Mouse (Mus musculus) MEL (cell line): ENCODE data around the gene Nlrp6. TPM values are rescaled to one million over a fixed set of nuclear protein-coding genes. Genes with fewer than 3 reads are reported as not detected.

Experiments used
- DNase-seq: peaks from one replicate; pipeline ENCODE4 v3.0.0; 2011; ENCODE audit warnings: low read depth, low spot score
- H3K27ac ChIP-seq: 2 replicates; pipeline ENCODE4 v1.5.1; 2012; ENCODE audit warnings: low read depth, mild to moderate bottlenecking, control low read depth, low read length, moderate library complexity; ENCODE audit not compliant: control insufficient read depth
- H3K27me3 ChIP-seq, 2 experiments: fragments of 150-350 bp in 1 of 2; sonication (generic) in 1 of 2; 2 replicates each; pipeline ENCODE4 v1.6.1; 2012; ENCODE audit warnings: low read length in 2 of 2, mild to moderate bottlenecking in 2 of 2, improper control_type of control experiment in 1 of 2, moderate library complexity in 1 of 2; ENCODE audit not compliant: insufficient read depth in 2 of 2, control insufficient read depth in 1 of 2
- H3K36me3 ChIP-seq, 2 experiments: 2 replicates each; pipeline ENCODE4 v1.6.1; 2012 to 2014; ENCODE audit warnings: low read length in 2 of 2, improper control_type of control experiment in 1 of 2, inconsistent platforms in 1 of 2, mild to moderate bottlenecking in 1 of 2; ENCODE audit not compliant: insufficient read depth in 2 of 2, control insufficient read depth in 1 of 2
- H3K4me1 ChIP-seq, 2 experiments: fragments of 150-350 bp in 1 of 2; sonication (generic) in 1 of 2; 2 replicates each; pipeline ENCODE4 v1.6.1; 2012; ENCODE audit warnings: low read length in 2 of 2, improper control_type of control experiment in 1 of 2, mild to moderate bottlenecking in 1 of 2; ENCODE audit not compliant: insufficient read depth in 2 of 2, control insufficient read depth in 1 of 2
- H3K4me3 ChIP-seq, 2 experiments: fragments of 150-350 bp in 1 of 2; sonication (generic) in 1 of 2; 2 replicates each; pipeline ENCODE4 v1.5.1; 2012; ENCODE audit warnings: low read depth in 2 of 2, low read length in 2 of 2, mild to moderate bottlenecking in 2 of 2, moderate library complexity in 2 of 2, control low read depth in 1 of 2, improper control_type of control experiment in 1 of 2; ENCODE audit not compliant: control insufficient read depth in 1 of 2, insufficient read depth in 1 of 2
- H3K79me2 ChIP-seq: 2 replicates; pipeline ENCODE4 v1.6.1; 2012; ENCODE audit warnings: mild to moderate bottlenecking, low read length, moderate library complexity; ENCODE audit not compliant: control insufficient read depth, poor library complexity, insufficient read depth
- H3K9ac ChIP-seq: 2 replicates; pipeline ENCODE4 v1.6.1; 2012; ENCODE audit warnings: low read depth, mild to moderate bottlenecking, control low read depth, low read length, moderate library complexity; ENCODE audit not compliant: control insufficient read depth, poor library complexity, severe bottlenecking
- H3K9me3 ChIP-seq: fragments of 150-350 bp; sonication (generic); replicated peaks from 2 replicates; pipeline ENCODE4 v1.6.1; 2012; ENCODE audit warnings: mild to moderate bottlenecking, low read length, improper control_type of control experiment, moderate library complexity; ENCODE audit not compliant: insufficient read depth
- BHLHE40 ChIP-seq: IDR thresholded peaks from 2 replicates; pipeline ENCODE4 v1.6.1; 2012; ENCODE audit warnings: low read depth, mild to moderate bottlenecking, inconsistent platforms, low read length, improper control_type of control experiment, borderline replicate concordance
- CHD1 ChIP-seq: IDR thresholded peaks from 2 replicates; pipeline ENCODE4 v1.6.1; 2012; ENCODE audit warnings: low read depth, mild to moderate bottlenecking, inconsistent platforms, low read length, improper control_type of control experiment
- CHD2 ChIP-seq: IDR thresholded peaks from 2 replicates; pipeline ENCODE4 v1.6.1; 2011; ENCODE audit warnings: low read length, improper control_type of control experiment
- CTCF ChIP-seq, 3 experiments: IDR thresholded peaks in 2 of 3; conservative IDR thresholded peaks in 1 of 3; 2 replicates each; pipeline ENCODE4 v1.5.1; 2011 to 2012; ENCODE audit warnings: low read length in 3 of 3, low read depth in 2 of 3, mild to moderate bottlenecking in 2 of 3, improper control_type of control experiment in 1 of 3, inconsistent platforms in 1 of 3, mixed read lengths in 1 of 3, moderate library complexity in 1 of 3; ENCODE audit not compliant: control insufficient read depth in 1 of 3, insufficient read depth in 1 of 3, poor library complexity in 1 of 3, severe bottlenecking in 1 of 3
- ELF1 ChIP-seq: IDR thresholded peaks from 2 replicates; pipeline ENCODE4 v1.6.1; 2014; ENCODE audit warnings: low read depth, mild to moderate bottlenecking, inconsistent platforms, low read length, improper control_type of control experiment, moderate library complexity
- GATA1 ChIP-seq: IDR thresholded peaks from 2 replicates; pipeline ENCODE4 v1.6.1; 2011; ENCODE audit warnings: low read depth, low read length, improper control_type of control experiment
- KAT2A ChIP-seq: conservative IDR thresholded peaks from 2 replicates; pipeline ENCODE4 v1.6.1; 2012; ENCODE audit warnings: low read depth, low read length, improper control_type of control experiment, inconsistent platforms
- MAFK ChIP-seq: IDR thresholded peaks from 2 replicates; pipeline ENCODE4 v1.6.1; 2011; ENCODE audit warnings: low read depth, mild to moderate bottlenecking, low read length, improper control_type of control experiment, borderline replicate concordance
- MAX ChIP-seq: IDR thresholded peaks from 2 replicates; pipeline ENCODE4 v1.6.1; 2011; ENCODE audit warnings: low read length, improper control_type of control experiment
- MXI1 ChIP-seq: IDR thresholded peaks from 2 replicates; pipeline ENCODE4 v1.6.1; 2011; ENCODE audit warnings: mild to moderate bottlenecking, low read depth, low read length, improper control_type of control experiment
- MYB ChIP-seq: IDR thresholded peaks from 2 replicates; pipeline ENCODE4 v1.6.1; 2011; ENCODE audit warnings: mild to moderate bottlenecking, low read depth, low read length, improper control_type of control experiment
- MYC ChIP-seq: IDR thresholded peaks from 2 replicates; pipeline ENCODE4 v1.6.1; 2011; ENCODE audit warnings: low read depth, mild to moderate bottlenecking, low read length, improper control_type of control experiment, moderate library complexity
- NELFE ChIP-seq: IDR thresholded peaks from 2 replicates; pipeline ENCODE4 v1.6.1; 2011; ENCODE audit warnings: low read depth, low read length, improper control_type of control experiment
- POLR2AphosphoS2 ChIP-seq: IDR thresholded peaks from 2 replicates; pipeline ENCODE4 v1.6.1; 2011; ENCODE audit warnings: low read length, improper control_type of control experiment
- POLR2AphosphoS5 ChIP-seq: IDR thresholded peaks from 2 replicates; pipeline ENCODE4 v1.6.1; 2012; ENCODE audit warnings: low read depth, borderline replicate concordance, mild to moderate bottlenecking, inconsistent platforms, low read length, moderate library complexity, mixed read lengths
- RAD21 ChIP-seq: IDR thresholded peaks from 2 replicates; pipeline ENCODE4 v1.6.1; 2011; ENCODE audit warnings: mild to moderate bottlenecking, low read depth, low read length, improper control_type of control experiment
- RCOR1 ChIP-seq: IDR thresholded peaks from 2 replicates; pipeline ENCODE4 v1.6.1; 2012; ENCODE audit warnings: low read depth, mild to moderate bottlenecking, inconsistent platforms, low read length, improper control_type of control experiment
- SIN3A ChIP-seq: IDR thresholded peaks from 2 replicates; pipeline ENCODE4 v1.6.1; 2012; ENCODE audit warnings: low read length, improper control_type of control experiment, inconsistent platforms
- SMC3 ChIP-seq: IDR thresholded peaks from 2 replicates; pipeline ENCODE4 v1.6.1; 2011; ENCODE audit warnings: low read depth, low read length, improper control_type of control experiment
- TCF12 ChIP-seq: IDR thresholded peaks from 2 replicates; pipeline ENCODE4 v1.6.1; 2014; ENCODE audit warnings: low read depth, mild to moderate bottlenecking, inconsistent platforms, low read length, improper control_type of control experiment, moderate library complexity
- UBTF ChIP-seq: IDR thresholded peaks from 2 replicates; pipeline ENCODE4 v1.6.1; 2012; ENCODE audit warnings: low read depth, mild to moderate bottlenecking, inconsistent platforms, low read length, improper control_type of control experiment, moderate library complexity, borderline replicate concordance; ENCODE audit not compliant: insufficient read depth
- USF1 ChIP-seq: IDR thresholded peaks from 2 replicates; pipeline ENCODE4 v1.6.1; 2014; ENCODE audit warnings: low read depth, mild to moderate bottlenecking, inconsistent platforms, low read length, improper control_type of control experiment, moderate library complexity
- ZMIZ1 ChIP-seq: IDR thresholded peaks from 2 replicates; pipeline ENCODE4 v1.6.1; 2012; ENCODE audit warnings: low read depth, mild to moderate bottlenecking, inconsistent platforms, low read length, improper control_type of control experiment, moderate library complexity
- polyA plus RNA-seq, 2 experiments: library from polyadenylated mRNA; stranded (reverse) in 1 of 2; unstranded in 1 of 2; fragments of >175 nt in 1 of 2; fragments of >200 nt in 1 of 2; gene quantifications; 2 replicates each; pipeline versions ENCODE4 v1.2.1 to v1.2.4; 2012; ENCODE audit warnings: low replicate concordance in 2 of 2, low read depth in 1 of 2; ENCODE audit not compliant: insufficient read length in 2 of 2, insufficient read depth in 1 of 2, missing spikeins in 1 of 2
- total RNA-seq: library from RNA; depleted of rRNA; stranded (reverse); fragments of 300-350 nt; gene quantifications from 2 replicates; pipeline ENCODE4 v1.2.3, GENCODE M21; 2012

Nlrp6 gene
- total and polyA plus RNA-seq, 3 experiments: not detected

GRCm38 (mm10) chr7:140941222-140942051 lies 20.7 kb downstream of the Nlrp6 start, which contains the start of gene Pgghg (continued):
- TF ChIP-seq USF1 (no peak; the same call in 1 of the 2 replicates), NELFE (peak; percentile 87), CTCF (IDR thresholded peaks at IDR 0.05 in 2 of 3, conservative IDR thresholded peaks at IDR 0.05 in 1 of 3; ENCODE audit: control insufficient read depth in 1 of 3, insufficient read depth in 1 of 3, low read depth in 2 of 3, low read length in 3 of 3, poor library complexity in 1 of 3, severe bottlenecking in 1 of 3) (peak; percentile 69 to 74 (median 69)), MYB (no peak), TCF12 (peak; percentile 42; the same call in 1 of the 2 replicates), CHD1 (no peak), SIN3A (peak; percentile 92), RCOR1 (0 out of 2 replicates have a peak, but pooled peaks have one; percentile 16), POLR2AphosphoS2 (peak; percentile 61; the same call in 1 of the 2 replicates), BHLHE40 (no peak), ELF1 (peak; percentile 51; the same call in 1 of the 2 replicates), UBTF (no peak), SMC3 (peak; percentile 22; the same call in 1 of the 2 replicates), POLR2AphosphoS5 (no peak), MXI1 (peak; percentile 95)

- peaks cover 8 to 23% of the 10 kb centered on the region in 2 experiments for H3K4me1 ChIP-seq
These were observed 21.6 kb downstream of the Nlrp6 start for GRCm38 (mm10) chr7:140942341-140942740.

More at GRCm38 (mm10) chr7:140942341-140942740, 21.6 kb downstream of the Nlrp6 start:
- H3K27ac ChIP-seq: peak overlapping the region; percentile 80
- peaks cover 1% of the 10 kb centered on the region; the same call in 1 of the 2 replicates for H3K79me2 ChIP-seq
- peaks cover 0 to 17% of the 10 kb centered on the region in 2 experiments; a peak in 2 of 4 replicates for H3K36me3 ChIP-seq
- TF ChIP-seq CTCF (IDR thresholded peaks at IDR 0.05 in 2 of 3, conservative IDR thresholded peaks at IDR 0.05 in 1 of 3; ENCODE audit: control insufficient read depth in 1 of 3, insufficient read depth in 1 of 3, low read depth in 2 of 3, low read length in 3 of 3, poor library complexity in 1 of 3, severe bottlenecking in 1 of 3) (no peak), POLR2AphosphoS5 (no peak), TCF12 (no peak), MAFK (no peak), USF1 (no peak), BHLHE40 (no peak), KAT2A (no peak), GATA1 (no peak), CHD2 (no peak), RAD21 (no peak), ZMIZ1 (no peak), MYC (no peak), MAX (no peak)
- no peaks in the 10 kb centered on the region; a peak in 1 of 4 replicates for H3K27me3 ChIP-seq
- no peak for DNase-seq
- no peaks in the 10 kb centered on the region for H3K9me3 ChIP-seq
- H3K9ac ChIP-seq: peak overlapping the region; percentile 91
- H3K4me3 ChIP-seq: peak overlapping the region; percentile 70 to 75
